Mouse (Mus musculus): ENCODE data around the gene Fkrp. TPM values are rescaled to one million over a fixed set of nuclear protein-coding genes. Genes with fewer than 3 reads are reported as not detected.

Gene Fkrp
- total and polyA plus RNA-seq, 3 experiments, result 16.5 to 23.4 (median 20.3) TPM

GRCm38 (mm10) chr7:16858336-16858735, 41.8 kb upstream of the Fkrp start:
- H3K36me3 ChIP-seq (replicated peaks in 1 of 2; ENCODE audit: control insufficient read depth in 1 of 2, insufficient read depth in 1 of 2, low read length in 1 of 2), result peaks cover 72 to 94% of the 10 kb centered on the region in 2 experiments
- H3K4me1 ChIP-seq (ENCODE audit: control insufficient read depth in 1 of 2, insufficient read depth in 2 of 2), result peaks cover 0 to 16% of the 10 kb centered on the region in 2 experiments; a peak in 2 of 4 replicates
- H3K79me2 ChIP-seq (replicated peaks; ENCODE audit: control insufficient read depth, extremely low read depth, insufficient read depth, poor library complexity, severe bottlenecking), result no peaks in the 10 kb centered on the region
- DNase-seq (ENCODE audit: extremely low read depth), result no peak
- in situ Hi-C loops (cut with MboI; ENCODE audit: low pct_ligation_motif_present, low pct_unique_long_range_greater_than_20kb, low sequenced_read_pairs) (no loop called here), dilution Hi-C loops (cut with MboI; ENCODE audit: extremely low pct_ligation_motif_present, extremely low pct_unique_long_range_greater_than_20kb, low sequenced_read_pairs) (no loop called here)
- peak; percentile 21 to 67; a peak in 3 of 4 replicates for TF ChIP-seq CTCF (conservative IDR thresholded peaks at IDR 0.05 in 1 of 2, IDR thresholded peaks at IDR 0.05 in 1 of 2; ENCODE audit: low read depth in 2 of 2, low read length in 2 of 2)
- no peak for TF ChIP-seq EP300 (IDR thresholded peaks at IDR 0.05; ENCODE audit: low read length)
- no peak for TF ChIP-seq ETS1 (conservative IDR thresholded peaks at IDR 0.05; ENCODE audit: low read depth, low read length)
- peak; percentile 23 for TF ChIP-seq RAD21 (IDR thresholded peaks at IDR 0.05; ENCODE audit: low read depth, low read length)
- TF ChIP-seq SMC3 (IDR thresholded peaks at IDR 0.05; ENCODE audit: low read depth, low read length), result peak; percentile 55
- TF ChIP-seq ZC3H11A (IDR thresholded peaks at IDR 0.05; ENCODE audit: low read depth, low read length), result no peak
- no peak overlapping the region for H3K9ac ChIP-seq (ENCODE audit: insufficient read depth, low read depth)
- no peaks in the 10 kb centered on the region for H3K27me3 ChIP-seq (replicated peaks)
- H3K4me2 ChIP-seq (ENCODE audit: insufficient read depth, low read depth, poor library complexity, severe bottlenecking), result no peak overlapping the region
- H3K27ac ChIP-seq (ENCODE audit: insufficient read depth, low read depth), result no peak overlapping the region
- no peak overlapping the region for H3K4me3 ChIP-seq (replicated peaks in 1 of 3; ENCODE audit: low read depth in 2 of 3, low read length in 2 of 3, poor library complexity in 1 of 3)
- H3K9me3 ChIP-seq (replicated peaks; ENCODE audit: low read length), result no peaks in the 10 kb centered on the region

GRCm38 (mm10) chr7:16853302-16853831, 36.8 kb upstream of the Fkrp start:
- dilution Hi-C loops (cut with MboI; ENCODE audit: extremely low pct_ligation_motif_present, extremely low pct_unique_long_range_greater_than_20kb, low sequenced_read_pairs), result no loop called here
- H3K27ac ChIP-seq (ENCODE audit: insufficient read depth, low read depth), result no peak overlapping the region
- no peaks in the 10 kb centered on the region for H3K9me3 ChIP-seq (replicated peaks; ENCODE audit: low read length)
- H3K4me1 ChIP-seq (ENCODE audit: control insufficient read depth in 1 of 2, insufficient read depth in 2 of 2), result peaks cover 0 to 22% of the 10 kb centered on the region in 2 experiments; a peak in 2 of 4 replicates
- in situ Hi-C loops (cut with MboI; ENCODE audit: low pct_ligation_motif_present, low pct_unique_long_range_greater_than_20kb, low sequenced_read_pairs), result no loop called here
- H3K4me3 ChIP-seq (replicated peaks in 1 of 3; ENCODE audit: low read depth in 2 of 3, low read length in 2 of 3, poor library complexity in 1 of 3), result no peak overlapping the region
- H3K9ac ChIP-seq (ENCODE audit: insufficient read depth, low read depth), result no peak overlapping the region
- H3K27me3 ChIP-seq (replicated peaks), result no peaks in the 10 kb centered on the region
- no peak for DNase-seq (ENCODE audit: extremely low read depth)
- no peaks in the 10 kb centered on the region for H3K79me2 ChIP-seq (replicated peaks; ENCODE audit: control insufficient read depth, extremely low read depth, insufficient read depth, poor library complexity, severe bottlenecking)
- no peak overlapping the region for H3K4me2 ChIP-seq (ENCODE audit: insufficient read depth, low read depth, poor library complexity, severe bottlenecking)
- TF ChIP-seq MEF2A (IDR thresholded peaks at IDR 0.05; ENCODE audit: borderline replicate concordance, low read depth, low read length) (no peak), JUN (IDR thresholded peaks at IDR 0.05; ENCODE audit: insufficient read depth, low read depth, low read length) (no peak), ZNF384 (IDR thresholded peaks at IDR 0.05; ENCODE audit: low read depth, low read length) (no peak), ZKSCAN1 (IDR thresholded peaks at IDR 0.05; ENCODE audit: borderline replicate concordance, low read depth, low read length) (no peak), ELF1 (IDR thresholded peaks at IDR 0.05; ENCODE audit: low read depth, low read length) (no peak)
- H3K36me3 ChIP-seq (replicated peaks in 1 of 2; ENCODE audit: control insufficient read depth in 1 of 2, insufficient read depth in 1 of 2, low read length in 1 of 2), result peaks cover 86 to 90% of the 10 kb centered on the region in 2 experiments

- H3K4me2 ChIP-seq (ENCODE audit: insufficient read depth, low read depth, poor library complexity, severe bottlenecking), result no peak overlapping the region
- no peak overlapping the region for H3K27ac ChIP-seq (ENCODE audit: insufficient read depth, low read depth)
- DNase-seq (ENCODE audit: extremely low read depth), result no peak
- no peak for TF ChIP-seq TCF12 (IDR thresholded peaks at IDR 0.05; ENCODE audit: low read depth, low read length)
- H3K9me3 ChIP-seq (replicated peaks; ENCODE audit: low read length), result no peaks in the 10 kb centered on the region
- dilution Hi-C loops (cut with MboI; ENCODE audit: extremely low pct_ligation_motif_present, extremely low pct_unique_long_range_greater_than_20kb, low sequenced_read_pairs), result no loop called here
- H3K36me3 ChIP-seq (replicated peaks in 1 of 2; ENCODE audit: control insufficient read depth in 1 of 2, insufficient read depth in 1 of 2, low read length in 1 of 2), result peaks cover 75 to 91% of the 10 kb centered on the region in 2 experiments
- H3K27me3 ChIP-seq (replicated peaks), result no peaks in the 10 kb centered on the region
- H3K4me1 ChIP-seq (ENCODE audit: control insufficient read depth in 1 of 2, insufficient read depth in 2 of 2), result peaks cover 0 to 30% of the 10 kb centered on the region in 2 experiments; a peak in 2 of 4 replicates
- in situ Hi-C loops (cut with MboI; ENCODE audit: low pct_ligation_motif_present, low pct_unique_long_range_greater_than_20kb, low sequenced_read_pairs), result no loop called here
- H3K4me3 ChIP-seq (replicated peaks in 1 of 3; ENCODE audit: low read depth in 2 of 3, low read length in 2 of 3, poor library complexity in 1 of 3), result no peak overlapping the region
- no peak overlapping the region for H3K9ac ChIP-seq (ENCODE audit: insufficient read depth, low read depth)
- H3K79me2 ChIP-seq (replicated peaks; ENCODE audit: control insufficient read depth, extremely low read depth, insufficient read depth, poor library complexity, severe bottlenecking), result no peaks in the 10 kb centered on the region
These were observed 35.1 kb upstream of the Fkrp start for GRCm38 (mm10) chr7:16851636-16852035.
